Mouse (Mus musculus): Measurements from ENCODE around the gene Uggt1.
A peak's percentile ranks its signal among the peaks of the same experiment; 100 is the strongest.

- TF ChIP-seq CTCF (IDR thresholded peaks at IDR 0.05; ENCODE audit: extremely low read depth, insufficient read length, insufficient replicate concordance, low read depth, low read length), result no peak
- peak; percentile 41; the same call in 1 of the 2 replicates for TF ChIP-seq POLR2A (IDR thresholded peaks at IDR 0.05; ENCODE audit: low read depth, low read length)
These were observed 26.1 kb upstream of the Uggt1 start for GRCm38 (mm10) chr1:36270666-36271065.

All from small intestine, adult 2 months (tissue).